Mouse (Mus musculus): ENCODE measurements around the gene Bpifb6.

DNA sequence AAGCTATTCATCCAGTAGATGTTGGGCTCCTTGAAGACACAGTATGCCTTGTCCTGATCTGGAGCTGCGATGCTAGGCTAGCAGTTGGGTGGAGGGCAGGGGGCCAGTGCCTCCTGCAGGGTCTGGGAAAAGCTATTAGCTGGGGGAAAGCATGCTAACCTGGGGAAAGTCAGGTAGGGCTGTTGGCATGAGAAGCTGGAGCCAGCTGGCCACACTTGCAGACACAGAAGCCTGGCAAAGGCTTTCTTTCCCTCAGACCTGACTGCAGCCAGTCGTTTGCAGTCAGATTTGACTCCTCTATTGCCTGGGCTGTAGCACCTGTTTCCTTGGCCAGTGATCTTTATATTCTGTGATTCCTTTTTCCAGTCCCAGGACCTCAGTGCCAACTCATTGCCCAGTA is 40.6 kb upstream of the Bpifb6 start:
- TF ChIP-seq CTCF (IDR thresholded peaks at IDR 0.05 in 2 of 3, conservative IDR thresholded peaks at IDR 0.05 in 1 of 3; ENCODE audit: control insufficient read depth in 1 of 3, insufficient read depth in 1 of 3, low read depth in 2 of 3, low read length in 3 of 3, poor library complexity in 1 of 3, severe bottlenecking in 1 of 3) = no peak
- no peak for TF ChIP-seq POLR2A (IDR thresholded peaks at IDR 0.05; ENCODE audit: control insufficient read depth in 1 of 2, insufficient read depth in 1 of 2, low read depth in 1 of 2, low read length in 2 of 2, poor library complexity in 1 of 2)
- no peak for TF ChIP-seq GATA1 (IDR thresholded peaks at IDR 0.05; ENCODE audit: low read depth, low read length)
- no peak for TF ChIP-seq ETS1 (IDR thresholded peaks at IDR 0.05; ENCODE audit: low read depth, low read length)
- no peak for TF ChIP-seq POLR2AphosphoS5 (IDR thresholded peaks at IDR 0.05; ENCODE audit: borderline replicate concordance, low read depth, low read length)
- no peak for TF ChIP-seq POLR2AphosphoS2 (IDR thresholded peaks at IDR 0.05; ENCODE audit: low read length)
- TF ChIP-seq MYB (IDR thresholded peaks at IDR 0.05; ENCODE audit: low read depth, low read length) = no peak
- no peak for TF ChIP-seq MAX (IDR thresholded peaks at IDR 0.05; ENCODE audit: low read length)
